Mouse (Mus musculus): ENCODE results near the gene Gm1604a. TPM values are rescaled to one million over a fixed set of nuclear protein-coding genes. Genes with fewer than 3 reads are reported as not detected.
"Not testable (repeated sequence)": the region's sequence is repeated elsewhere in the genome, so short reads cannot be mapped to it uniquely, and the experiment has no call there.

Gm1604a gene
- polyA plus RNA-seq, 1 experiment, result 0.14 TPM

GRCm38 (mm10) chr17:7005646-7006045 lies 19.7 kb upstream of the Gm1604a start:
- WGBS, result 46% methylated on average over 4 of the region's 4 CpGs
- not testable (repeated sequence) for H3K27me3 ChIP-seq (replicated peaks; ENCODE audit: control insufficient read depth, insufficient read depth, low read length); H3K36me3 ChIP-seq (ENCODE audit: control insufficient read depth, insufficient read depth, low read length); DNase-seq; H3K4me1 ChIP-seq (ENCODE audit: control insufficient read depth, insufficient read depth, low read length); H3K27ac ChIP-seq (ENCODE audit: insufficient read depth, low read depth, low read length); H3K4me3 ChIP-seq (ENCODE audit: insufficient read depth, low read depth, low read length)

- not testable (repeated sequence) for DNase-seq; H3K27ac ChIP-seq (ENCODE audit: insufficient read depth, low read depth, low read length); H3K36me3 ChIP-seq (ENCODE audit: control insufficient read depth, insufficient read depth, low read length); H3K4me1 ChIP-seq (ENCODE audit: control insufficient read depth, insufficient read depth, low read length); H3K4me3 ChIP-seq (ENCODE audit: insufficient read depth, low read depth, low read length); H3K27me3 ChIP-seq (replicated peaks; ENCODE audit: control insufficient read depth, insufficient read depth, low read length)
These were observed 16.5 kb upstream of the Gm1604a start for GRCm38 (mm10) chr17:7008885-7009284.

GRCm38 (mm10) chr17:7009440-7009839 lies 15.9 kb upstream of the Gm1604a start:
- not testable (repeated sequence) for H3K27me3 ChIP-seq (replicated peaks; ENCODE audit: control insufficient read depth, insufficient read depth, low read length); H3K4me1 ChIP-seq (ENCODE audit: control insufficient read depth, insufficient read depth, low read length); H3K4me3 ChIP-seq (ENCODE audit: insufficient read depth, low read depth, low read length); H3K36me3 ChIP-seq (ENCODE audit: control insufficient read depth, insufficient read depth, low read length); DNase-seq; H3K27ac ChIP-seq (ENCODE audit: insufficient read depth, low read depth, low read length)
- no CpG with 5 or more reads among the region's 7 CpGs for WGBS

GRCm38 (mm10) chr17:7009901-7010300 lies 15.5 kb upstream of the Gm1604a start:
- not testable (repeated sequence) for H3K27me3 ChIP-seq (replicated peaks; ENCODE audit: control insufficient read depth, insufficient read depth, low read length); H3K4me1 ChIP-seq (ENCODE audit: control insufficient read depth, insufficient read depth, low read length); H3K36me3 ChIP-seq (ENCODE audit: control insufficient read depth, insufficient read depth, low read length); DNase-seq; H3K27ac ChIP-seq (ENCODE audit: insufficient read depth, low read depth, low read length); H3K4me3 ChIP-seq (ENCODE audit: insufficient read depth, low read depth, low read length)
- whole genome bisulfite sequencing, result 54% methylated on average over 6 of the region's 9 CpGs

- H3K4me3 ChIP-seq (ENCODE audit: insufficient read depth, low read depth, low read length); H3K27ac ChIP-seq (ENCODE audit: insufficient read depth, low read depth, low read length); DNase-seq; H3K36me3 ChIP-seq (ENCODE audit: control insufficient read depth, insufficient read depth, low read length); H3K27me3 ChIP-seq (replicated peaks; ENCODE audit: control insufficient read depth, insufficient read depth, low read length); H3K4me1 ChIP-seq (ENCODE audit: control insufficient read depth, insufficient read depth, low read length): not testable (repeated sequence)
- WGBS, result no CpG with 5 or more reads among the region's 1 CpGs
These were observed 11.2 kb upstream of the Gm1604a start for GRCm38 (mm10) chr17:7014190-7014589.

GRCm38 (mm10) chr17:7025764-7026346 lies 487 bp downstream of the Gm1604a start:
- not testable (repeated sequence) for H3K4me3 ChIP-seq (ENCODE audit: insufficient read depth, low read depth, low read length); H3K36me3 ChIP-seq (ENCODE audit: control insufficient read depth, insufficient read depth, low read length); H3K27me3 ChIP-seq (replicated peaks; ENCODE audit: control insufficient read depth, insufficient read depth, low read length); H3K27ac ChIP-seq (ENCODE audit: insufficient read depth, low read depth, low read length); DNase-seq; H3K4me1 ChIP-seq (ENCODE audit: control insufficient read depth, insufficient read depth, low read length)
- WGBS, result 24% methylated on average over 3 of the region's 14 CpGs

- not testable (repeated sequence) for H3K27ac ChIP-seq (ENCODE audit: insufficient read depth, low read depth, low read length); H3K36me3 ChIP-seq (ENCODE audit: control insufficient read depth, insufficient read depth, low read length); H3K4me3 ChIP-seq (ENCODE audit: insufficient read depth, low read depth, low read length); H3K27me3 ChIP-seq (replicated peaks; ENCODE audit: control insufficient read depth, insufficient read depth, low read length); H3K4me1 ChIP-seq (ENCODE audit: control insufficient read depth, insufficient read depth, low read length)
- peak; percentile 27 for DNase-seq
- WGBS, result 41% methylated on average over 5 of the region's 7 CpGs
These were observed 4.8 kb downstream of the Gm1604a start for GRCm38 (mm10) chr17:7030204-7030603.

- not testable (repeated sequence) for H3K36me3 ChIP-seq (ENCODE audit: control insufficient read depth, insufficient read depth, low read length); H3K4me3 ChIP-seq (ENCODE audit: insufficient read depth, low read depth, low read length); H3K27ac ChIP-seq (ENCODE audit: insufficient read depth, low read depth, low read length); H3K4me1 ChIP-seq (ENCODE audit: control insufficient read depth, insufficient read depth, low read length); H3K27me3 ChIP-seq (replicated peaks; ENCODE audit: control insufficient read depth, insufficient read depth, low read length)
- WGBS, result 29% methylated on average over 3 of the region's 6 CpGs
- peak; percentile 41 for DNase-seq
These were observed 5.3 kb downstream of the Gm1604a start for GRCm38 (mm10) chr17:7030622-7031174.

- not testable (repeated sequence) for DNase-seq; H3K27me3 ChIP-seq (replicated peaks; ENCODE audit: control insufficient read depth, insufficient read depth, low read length)
These were observed 8.1 kb downstream of the Gm1604a start for GRCm38 (mm10) chr17:7033192-7034166.

GRCm38 (mm10) chr17:7068997-7069539 lies 43.7 kb downstream of the Gm1604a start:
- not testable (repeated sequence) for H3K36me3 ChIP-seq (ENCODE audit: control insufficient read depth, insufficient read depth, low read length); H3K27ac ChIP-seq (ENCODE audit: insufficient read depth, low read depth, low read length); DNase-seq; H3K4me1 ChIP-seq (ENCODE audit: control insufficient read depth, insufficient read depth, low read length); H3K27me3 ChIP-seq (replicated peaks; ENCODE audit: control insufficient read depth, insufficient read depth, low read length); H3K4me3 ChIP-seq (ENCODE audit: insufficient read depth, low read depth, low read length)
- 78% methylated on average over 2 of the region's 4 CpGs for WGBS

More at GRCm38 (mm10) chr17:7033192-7034166, 8.1 kb downstream of the Gm1604a start:
- H3K4me1 ChIP-seq (ENCODE audit: control insufficient read depth, insufficient read depth, low read length); H3K27ac ChIP-seq (ENCODE audit: insufficient read depth, low read depth, low read length); H3K4me3 ChIP-seq (ENCODE audit: insufficient read depth, low read depth, low read length); H3K36me3 ChIP-seq (ENCODE audit: control insufficient read depth, insufficient read depth, low read length): not testable (repeated sequence)
- WGBS, result 67% methylated on average over 3 of the region's 17 CpGs

Measured in kidney, adult 2 months (tissue).